Mouse (Mus musculus) C2C12 (cell line): ENCODE measurements at regions not wholly inside any gene's neighbourhood (a gene's known extent, or its start where the extent isn't known, plus 50 kb on each side); places are given as distances from the start of the nearest gene placed in this dataset.

ENCODE experiments used
- CEBPB ChIP-seq: IDR thresholded peaks from one replicate; pipeline ENCODE4 v1.6.1; 2011; ENCODE audit warnings: low read depth, mild to moderate bottlenecking, control low read depth, moderate library complexity
- CTCF ChIP-seq: IDR thresholded peaks from one replicate; pipeline ENCODE4 v1.5.1; 2011; ENCODE audit not compliant: control insufficient read depth, insufficient read depth, insufficient read length
- FOSL1 ChIP-seq: IDR thresholded peaks from one replicate; pipeline ENCODE4 v1.8.0; 2011; ENCODE audit warnings: mild to moderate bottlenecking, low read length; ENCODE audit not compliant: poor library complexity, insufficient read depth, severe bottlenecking
- MAX ChIP-seq: IDR thresholded peaks from one replicate; pipeline ENCODE4 v1.6.1; 2011; ENCODE audit warnings: mild to moderate bottlenecking, control low read depth
- MYOD1 ChIP-seq: IDR thresholded peaks from one replicate; pipeline ENCODE4 v1.6.1; 2011; ENCODE audit warnings: low read depth; ENCODE audit not compliant: control insufficient read depth, insufficient read length
- MYOG ChIP-seq: IDR thresholded peaks from one replicate; pipeline ENCODE4 v1.6.1; 2011; ENCODE audit not compliant: control insufficient read depth, insufficient read length; ENCODE audit errors: extremely low read depth

DNA sequence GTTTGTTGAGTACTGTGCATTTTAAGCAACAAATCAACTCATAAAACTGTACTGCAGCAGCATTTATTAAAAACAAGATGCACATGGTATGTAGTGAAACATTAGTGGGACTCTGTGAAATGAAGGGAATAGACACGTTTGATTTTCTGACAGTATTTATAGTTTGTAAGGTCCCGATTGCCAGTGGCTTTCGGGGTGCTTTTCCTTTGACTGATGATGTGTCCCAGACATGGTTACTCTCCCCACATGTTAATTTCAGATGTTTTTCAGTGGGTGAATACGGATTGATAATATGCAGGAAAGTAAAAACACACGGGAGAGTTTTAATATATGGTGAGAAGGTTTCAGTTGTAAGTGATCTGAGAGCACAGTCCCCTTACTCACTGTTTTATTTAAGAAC, 115.3 kb upstream of the Frg1 start:
- TF ChIP-seq CTCF (no peak), MYOG (no peak), MAX (no peak), CEBPB (no peak), FOSL1 (no peak), MYOD1 (no peak)
